Mouse (Mus musculus): ENCODE data around the gene AY358078.

- TF ChIP-seq CTCF (IDR thresholded peaks at IDR 0.05; ENCODE audit: low read depth, low read length) (no peak), EP300 (IDR thresholded peaks at IDR 0.05; ENCODE audit: insufficient read depth, low read depth, low read length) (no peak)
Measured at GRCm38 (mm10) chr14:51778865-51779481, 20.9 kb upstream of the AY358078 start.
